Mouse (Mus musculus): ENCODE results near the gene Srgap3. TPM values are rescaled to one million over a fixed set of nuclear protein-coding genes. Genes with fewer than 3 reads are reported as not detected.
"Not testable (repeated sequence)": the region's sequence is repeated elsewhere in the genome, so short reads cannot be mapped to it uniquely, and the experiment has no call there.

The Srgap3 gene
- polyA plus RNA-seq, 1 experiment from 2014 or later: 1.2 TPM

DNA sequence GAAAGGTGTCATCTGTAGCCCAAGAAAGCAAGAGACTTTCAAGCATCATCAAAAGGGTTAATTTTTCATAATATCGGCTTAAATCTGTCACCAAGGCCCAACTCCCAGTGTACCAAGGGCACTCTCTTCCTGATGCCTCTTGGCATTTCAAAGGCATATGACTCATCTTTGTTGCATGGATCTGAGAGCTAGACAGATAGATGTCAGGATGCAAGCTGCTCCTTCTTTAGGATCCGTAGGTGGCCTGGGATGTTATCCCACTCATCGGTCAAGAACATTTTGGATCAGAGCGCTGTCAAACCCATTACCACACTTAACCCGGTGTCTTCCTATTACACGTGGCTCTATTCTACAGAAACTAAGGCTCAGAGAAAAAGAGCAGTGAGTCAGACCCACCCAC is 192.1 kb downstream of the Srgap3 start:
- DNase-seq (ENCODE audit: low spot score): no peak

GRCm38 (mm10) chr6:112752517-112752916 is 194.5 kb downstream of the Srgap3 start:
- no peak for DNase-seq (ENCODE audit: low spot score)

GRCm38 (mm10) chr6:112752007-112752406 is 195.1 kb downstream of the Srgap3 start:
- DNase-seq (ENCODE audit: low spot score): no peak

DNA sequence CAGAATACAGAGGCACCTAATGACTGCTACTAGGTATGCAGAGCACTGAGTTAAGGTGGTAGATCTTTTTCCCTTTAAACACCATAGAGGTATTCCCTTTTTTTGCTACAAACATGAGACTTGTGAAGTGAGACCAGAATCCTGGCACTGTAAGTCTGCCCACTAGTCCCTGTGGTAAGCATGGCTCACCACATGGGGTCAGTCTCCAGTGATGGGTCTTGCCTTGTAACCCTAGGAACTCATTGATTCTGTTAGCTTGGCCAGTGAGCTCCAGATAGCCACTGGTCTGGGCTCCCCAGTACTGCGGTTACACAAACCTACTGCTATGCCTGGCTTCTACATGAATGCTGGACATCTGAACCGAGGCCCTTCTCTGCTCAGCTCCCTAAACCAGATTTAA is 204.8 kb downstream of the Srgap3 start:
- DNase-seq (ENCODE audit: low spot score): no peak

DNA sequence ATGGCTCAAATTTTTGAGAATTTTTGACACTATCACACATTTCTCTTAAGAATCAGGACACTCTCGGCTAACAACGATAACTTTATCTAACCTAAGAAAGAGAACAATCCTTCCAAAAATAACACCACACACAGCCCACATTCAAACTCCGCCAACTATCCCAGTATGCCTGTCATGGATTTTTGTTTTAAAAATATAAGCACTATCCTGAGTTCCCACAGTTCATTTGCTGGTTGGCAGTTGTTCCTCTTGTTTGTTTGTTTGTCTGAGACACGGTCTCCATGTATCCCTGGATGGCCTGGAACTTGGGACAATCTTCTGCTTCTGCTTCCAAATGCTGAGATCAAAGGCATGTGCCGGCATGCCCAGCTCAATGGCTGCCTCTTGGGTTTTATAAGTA is 205.3 kb downstream of the Srgap3 start:
- DNase-seq (ENCODE audit: low spot score): no peak

- no peak for DNase-seq (ENCODE audit: low spot score)
These were observed 207.4 kb downstream of the Srgap3 start for GRCm38 (mm10) chr6:112739635-112740034.

- no peak for DNase-seq (ENCODE audit: low spot score)
These were observed 208.1 kb downstream of the Srgap3 start for GRCm38 (mm10) chr6:112738924-112739323.

DNA sequence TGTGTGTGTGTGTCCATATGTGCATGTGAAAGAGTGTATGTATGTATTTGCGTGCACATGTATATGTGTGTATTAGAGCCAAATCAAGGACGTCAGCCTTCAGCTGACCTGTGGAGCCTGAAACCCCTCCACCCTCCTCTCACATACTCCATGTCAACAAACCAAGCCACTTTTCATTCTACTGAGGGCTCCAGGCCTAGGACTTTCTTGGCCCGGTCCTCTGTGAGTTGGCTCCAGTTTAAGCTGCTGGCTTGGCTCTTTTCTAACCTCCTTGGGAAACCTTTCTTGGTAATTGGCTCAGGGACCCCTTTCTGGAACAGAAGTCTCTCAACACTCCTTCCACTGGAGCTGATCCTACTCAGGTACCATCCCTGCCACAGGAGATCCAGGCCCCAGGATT is 210.6 kb downstream of the Srgap3 start:
- DNase-seq (ENCODE audit: low spot score): no peak

DNA sequence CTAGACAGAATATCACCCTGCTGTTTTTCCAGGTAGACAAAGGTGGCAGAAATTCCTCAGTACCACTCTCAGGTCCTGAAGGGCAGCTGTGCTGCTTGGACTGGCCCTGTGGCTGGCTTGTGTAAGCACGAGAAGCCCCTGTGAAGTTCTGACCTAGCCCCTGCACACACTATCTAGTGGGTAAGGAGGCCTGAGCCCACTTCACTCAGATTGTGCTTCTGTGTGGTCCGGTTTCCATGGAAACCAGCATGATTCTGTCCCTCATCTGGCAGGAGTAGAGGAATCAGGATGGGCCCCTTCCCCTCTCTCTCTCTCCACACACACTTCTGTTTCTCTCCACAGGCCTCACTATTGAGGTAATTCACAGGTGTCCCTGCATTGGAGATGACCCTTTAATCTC is 212.0 kb downstream of the Srgap3 start:
- DNase-seq (ENCODE audit: low spot score): no peak

DNA sequence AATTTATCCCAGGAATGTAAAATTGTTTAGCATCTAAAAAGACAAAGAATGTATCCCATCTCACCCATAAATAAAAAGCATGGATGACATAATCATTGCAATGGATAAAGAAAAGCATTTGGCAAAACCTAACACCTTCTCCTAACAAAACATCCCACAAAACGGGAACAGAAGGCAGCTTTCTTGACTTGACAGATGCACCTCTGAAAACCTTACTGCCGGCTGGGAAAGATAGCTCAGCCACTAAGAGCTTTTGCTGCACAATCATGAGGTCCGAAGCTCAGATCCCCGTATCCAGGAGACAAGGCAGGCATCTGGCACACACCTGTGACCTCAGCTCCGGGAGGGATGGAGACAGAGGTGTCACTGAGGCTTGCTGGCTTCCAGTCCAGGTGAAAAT is 213.1 kb downstream of the Srgap3 start:
- no peak for DNase-seq (ENCODE audit: low spot score)

- DNase-seq (ENCODE audit: low spot score): no peak
These were observed 214.6 kb downstream of the Srgap3 start for GRCm38 (mm10) chr6:112732434-112732833.

GRCm38 (mm10) chr6:112731386-112731785 is 215.7 kb downstream of the Srgap3 start:
- no peak for DNase-seq (ENCODE audit: low spot score)

DNA sequence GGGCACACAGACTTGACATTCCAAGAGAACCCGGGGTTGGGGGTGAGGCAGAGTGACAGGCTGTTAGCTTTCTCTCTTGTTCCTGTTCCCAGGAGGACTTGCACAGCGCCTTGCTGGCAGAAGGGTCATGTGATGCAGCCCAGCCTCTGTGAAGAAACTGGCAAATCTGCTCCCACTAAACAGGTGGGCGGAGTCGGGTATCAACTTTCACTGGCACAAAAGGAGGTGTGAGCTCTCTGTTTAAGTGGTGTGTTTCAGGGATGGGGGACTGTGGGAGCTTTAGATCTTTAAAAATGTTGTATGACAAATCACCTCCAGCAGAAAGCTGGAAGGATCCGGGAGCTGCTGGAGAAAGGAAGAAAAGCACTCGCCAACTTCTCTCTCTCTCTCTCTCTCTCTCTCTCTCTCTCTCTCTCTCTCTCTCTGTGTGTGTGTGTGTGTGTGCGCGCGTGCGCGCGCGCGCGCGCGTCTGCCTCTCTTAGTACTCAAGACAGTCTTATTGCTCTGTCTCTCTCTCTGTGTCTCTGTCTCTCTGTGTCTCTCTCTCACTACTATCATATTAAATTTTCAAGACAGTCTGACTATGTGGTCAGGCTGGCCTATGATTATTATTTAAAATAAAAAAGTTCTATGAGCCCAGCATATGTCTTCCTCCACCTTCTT is 218.2 kb downstream of the Srgap3 start:
- DNase-seq (ENCODE audit: low spot score): peak; percentile 34

DNA sequence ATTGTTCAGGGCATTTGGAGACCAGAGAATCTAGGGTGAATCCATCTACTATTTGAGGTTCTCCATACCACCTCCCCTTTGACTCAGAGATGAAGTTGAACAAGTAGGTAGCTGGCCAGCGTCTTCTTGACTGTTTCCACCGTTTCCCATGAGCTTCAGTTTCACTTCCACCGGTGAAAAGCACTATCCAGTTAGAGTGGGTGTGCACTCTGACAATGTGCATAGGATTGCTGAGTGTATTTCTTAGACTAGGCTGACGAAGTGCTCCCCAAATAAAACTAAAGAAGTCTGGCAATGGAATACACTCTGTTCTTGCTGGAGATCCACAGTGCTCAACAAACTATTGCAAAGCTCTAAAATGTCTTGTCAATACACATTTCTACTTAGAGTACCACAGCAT is 221.6 kb downstream of the Srgap3 start:
- DNase-seq (ENCODE audit: low spot score): no peak

DNA sequence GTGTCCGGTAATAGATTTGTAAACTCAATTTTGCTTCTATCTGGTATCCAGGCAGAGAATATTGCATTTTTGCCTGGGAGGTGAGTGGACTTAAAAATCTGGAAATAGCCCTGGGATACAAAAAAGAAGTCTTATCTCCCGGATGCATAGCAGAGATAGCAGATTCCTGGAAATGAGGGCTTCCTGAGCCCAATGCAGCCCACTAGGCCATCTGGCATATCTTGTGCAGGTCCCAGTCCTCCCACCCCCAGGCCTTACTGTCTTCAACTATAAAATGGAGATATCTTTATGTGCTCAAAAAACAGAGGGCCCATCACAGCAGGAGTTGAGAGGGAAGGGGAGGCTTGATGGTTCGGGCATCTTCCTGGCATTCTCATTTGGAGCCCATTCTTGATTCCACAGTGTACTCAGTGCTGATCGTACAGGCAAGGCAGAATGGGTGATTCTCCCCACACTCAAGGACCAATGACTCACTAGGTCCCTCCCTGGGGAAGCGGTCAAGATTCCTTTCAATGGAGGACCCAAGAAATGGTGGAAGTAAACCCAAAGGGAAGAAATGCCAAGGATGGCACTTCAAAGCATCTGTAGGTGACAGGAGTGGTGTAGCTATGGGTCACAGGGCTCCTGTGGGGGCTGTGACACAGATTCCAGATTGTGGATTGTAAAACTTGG is 226.5 kb downstream of the Srgap3 start:
- DNase-seq (ENCODE audit: low spot score): no peak

GRCm38 (mm10) chr6:112719983-112720382 is 227.1 kb downstream of the Srgap3 start:
- DNase-seq (ENCODE audit: low spot score): no peak

- peak; percentile 38 for DNase-seq (ENCODE audit: low spot score)
These were observed 229.9 kb downstream of the Srgap3 start for GRCm38 (mm10) chr6:112717168-112717567.

DNA sequence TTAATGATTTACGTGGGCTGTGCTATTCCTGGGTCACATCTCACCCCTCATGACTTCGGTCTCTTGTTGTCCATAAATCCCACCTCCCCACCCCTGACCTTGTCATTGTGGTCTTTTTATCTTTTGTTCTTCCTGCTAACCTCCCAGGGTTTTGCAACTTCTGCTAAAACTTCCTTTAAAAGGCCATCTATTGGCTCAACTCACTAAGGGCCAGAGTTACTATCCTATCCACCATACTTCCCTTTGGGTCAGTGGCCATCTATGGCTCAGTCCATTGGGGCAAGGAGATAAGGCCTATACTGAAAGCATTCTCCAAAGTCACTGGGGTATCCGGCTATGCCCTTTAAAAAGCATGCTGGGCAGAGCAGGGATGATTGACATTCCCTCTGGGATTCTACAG is 233.1 kb downstream of the Srgap3 start:
- DNase-seq (ENCODE audit: low spot score): no peak

- DNase-seq (ENCODE audit: low spot score): not testable (repeated sequence)
These were observed 244.8 kb downstream of the Srgap3 start for GRCm38 (mm10) chr6:112702296-112702695.

DNA sequence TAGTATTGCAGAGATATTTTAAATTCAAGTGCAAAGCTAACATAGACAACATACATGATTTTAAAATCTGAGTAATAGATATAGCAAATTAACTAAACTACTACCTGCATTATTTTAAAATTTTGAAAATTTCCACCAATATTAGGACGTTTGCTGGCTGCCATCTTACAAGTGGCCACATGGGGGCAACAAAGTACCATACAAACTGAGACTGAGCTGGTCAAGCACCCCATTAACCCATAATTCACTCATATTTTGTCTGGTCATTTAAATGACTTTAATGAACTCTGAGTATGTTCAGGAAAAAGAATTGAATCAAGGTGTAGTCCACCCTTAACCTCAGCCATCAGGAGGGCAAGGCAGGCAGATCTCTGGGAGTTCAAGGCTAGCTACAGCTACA is 246.7 kb downstream of the Srgap3 start:
- DNase-seq (ENCODE audit: low spot score): peak; percentile 18

DNA sequence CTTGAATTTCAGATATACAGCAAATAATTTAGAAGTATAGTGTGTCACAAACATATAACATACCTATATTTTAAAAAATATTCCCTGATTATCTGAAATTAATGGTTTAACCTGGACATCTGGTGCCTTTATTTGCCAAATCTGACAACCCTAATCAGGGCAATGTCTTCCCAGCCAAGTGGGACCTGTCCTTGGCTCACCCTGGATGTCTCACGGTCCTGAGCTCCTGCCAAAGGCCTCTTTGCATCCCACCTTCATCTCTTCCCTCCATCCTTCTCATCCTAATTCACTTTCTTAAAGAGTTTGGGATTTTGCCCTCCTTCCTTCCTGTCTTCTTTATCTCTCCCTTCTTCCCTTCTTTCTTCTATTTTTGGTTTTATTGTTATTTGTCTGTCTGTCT is 248.0 kb downstream of the Srgap3 start:
- DNase-seq (ENCODE audit: low spot score): no peak

DNA sequence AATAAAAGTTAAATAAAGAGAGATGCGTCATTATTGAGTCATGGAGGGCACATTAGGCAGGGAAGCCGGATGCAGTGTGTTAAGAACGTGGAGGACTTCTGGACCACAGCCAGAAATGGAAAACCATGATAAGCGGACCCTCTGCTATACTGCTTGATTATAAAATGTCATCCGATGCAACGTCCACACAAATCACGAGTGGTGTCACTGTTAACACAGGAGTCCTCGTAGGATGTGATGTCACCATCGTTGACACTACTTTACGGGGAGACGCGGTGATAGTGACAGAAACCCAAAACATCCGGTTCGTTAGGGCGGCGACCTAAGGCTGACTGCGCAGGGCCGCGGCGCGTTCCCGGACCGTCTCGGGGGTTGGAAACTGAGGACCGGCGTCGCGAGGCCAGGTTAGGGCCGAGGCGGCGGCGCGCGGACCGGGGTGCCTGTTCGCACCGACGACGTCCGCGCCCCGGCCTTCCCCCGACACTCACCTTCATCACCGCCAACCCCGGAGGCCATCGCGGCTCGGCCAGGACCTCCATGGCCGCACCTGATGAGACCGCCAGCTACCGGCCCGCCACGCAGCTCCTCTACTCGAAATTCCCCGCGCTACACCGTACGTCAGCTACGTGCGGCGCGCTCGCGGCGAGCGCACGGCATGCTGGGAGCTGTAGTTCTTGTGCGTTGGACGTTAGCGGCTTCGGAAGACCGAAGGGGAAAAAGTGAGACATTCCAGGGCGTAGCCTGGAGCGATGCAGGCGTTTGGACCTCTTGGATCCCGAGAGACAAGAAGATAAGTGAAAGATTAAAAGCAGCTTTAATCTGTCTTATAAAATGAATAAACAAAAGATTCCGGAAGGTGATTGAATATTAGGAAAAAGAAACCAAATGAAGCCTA is 250.8 kb downstream of the Srgap3 start, which contains the start of gene Rad18:
Gene Rad18, minus strand, starts transcription at position 631 of the 895 bp plus-strand sequence.
- peak; percentile 88 for DNase-seq (ENCODE audit: low spot score)
